Mouse (Mus musculus) heart, postnatal 0 days (tissue): ENCODE measurements at regions not wholly inside any gene's neighbourhood (a gene's known extent, or its start where the extent isn't known, plus 50 kb on each side); places are given as distances from the start of the nearest gene placed in this dataset.

Source experiments
- ATAC-seq: fragments of 200-750 bp; cut with Nextera tagmentation; 2 replicates; pipeline ENCODE4 v1.8.0; 2017; ENCODE audit warnings: low read depth, moderate number of reproducible peaks, moderate library complexity; ENCODE audit not compliant: insufficient read depth
- DNase-seq: peaks from one replicate; pipeline ENCODE4 v3.0.0-alpha.2; 2016; ENCODE audit warnings: low spot score
- H3K27ac ChIP-seq: fragments of 300-500 bp; sonication (generic); 2 replicates; pipeline ENCODE4 v1.5.1; 2014; ENCODE audit warnings: low read depth, mild to moderate bottlenecking
- H3K27me3 ChIP-seq: fragments of 300-500 bp; sonication (generic); 2 replicates; pipeline ENCODE4 v1.6.1; 2014; ENCODE audit warnings: low read length, mixed read lengths; ENCODE audit not compliant: control insufficient read depth, insufficient read depth
- H3K36me3 ChIP-seq: fragments of 300-500 bp; sonication (generic); replicated peaks from 2 replicates; pipeline ENCODE4 v1.6.1; 2014; ENCODE audit warnings: low read length, mixed read lengths; ENCODE audit not compliant: control insufficient read depth, insufficient read depth
- H3K4me1 ChIP-seq: fragments of 300-500 bp; sonication (generic); 2 replicates; pipeline ENCODE4 v1.6.1; 2014; ENCODE audit warnings: antibody characterized with exemption; ENCODE audit not compliant: control insufficient read depth, insufficient read depth
- H3K4me2 ChIP-seq: fragments of 300-500 bp; sonication (generic); 2 replicates; pipeline ENCODE4 v1.6.1; 2014; ENCODE audit warnings: low read depth, mild to moderate bottlenecking, low read length, moderate library complexity
- H3K4me3 ChIP-seq: fragments of 300-500 bp; sonication (generic); 2 replicates; pipeline ENCODE4 v1.5.1; 2014; ENCODE audit warnings: low read depth, low read length
- H3K9ac ChIP-seq: fragments of 300-500 bp; sonication (generic); replicated peaks from 2 replicates; pipeline ENCODE4 v1.6.1; 2014; ENCODE audit warnings: low read depth, low read length, mixed read lengths
- H3K9me3 ChIP-seq: fragments of 300-500 bp; sonication (generic); replicated peaks from 2 replicates; pipeline ENCODE4 v1.6.1; 2016; ENCODE audit warnings: low read length; ENCODE audit not compliant: control insufficient read depth
- CTCF ChIP-seq: IDR thresholded peaks from 2 replicates; pipeline ENCODE4 v1.5.1; 2016; ENCODE audit warnings: antibody characterized with exemption, control low read depth, low read depth
- EP300 ChIP-seq: IDR thresholded peaks from 2 replicates; pipeline ENCODE4 v1.6.1; 2016; ENCODE audit warnings: antibody characterized with exemption, low read depth
- WGBS: fragments of 180-500 bp; shearing (Covaris S2); extraction: QIAGEN DNeasy Blood & Tissue Kit; methylation state at CpG from one replicate; pipeline ENCODE4 v1.1.7; 2014; 5-methylcytosine and 5-hydroxymethylcytosine counted together

GRCm38 (mm10) chr8:10801580-10801979 lies 206.7 kb downstream of the Irs2 start:
- TF ChIP-seq CTCF (no peak), EP300 (no peak)
- DNase-seq (no peak), ATAC-seq (no peak)
- WGBS: 28% methylated on average over 5 of the region's 5 CpGs
- Histone ChIP-seq H3K27me3 (no peaks in the 10 kb centered on the region), H3K4me1 (peaks cover 10% of the 10 kb centered on the region; the same call in 1 of the 2 replicates), H3K9ac (no peak overlapping the region), H3K9me3 (no peaks in the 10 kb centered on the region), H3K36me3 (no peaks in the 10 kb centered on the region), H3K4me2 (no peak overlapping the region), H3K27ac (no peak overlapping the region), H3K4me3 (no peak overlapping the region)

- WGBS: 71% methylated on average over 1 of the region's 1 CpGs
- Histone ChIP-seq H3K27ac (no peak overlapping the region), H3K9me3 (no peaks in the 10 kb centered on the region), H3K4me2 (no peak overlapping the region), H3K36me3 (no peaks in the 10 kb centered on the region), H3K9ac (no peak overlapping the region), H3K4me3 (no peak overlapping the region), H3K27me3 (no peaks in the 10 kb centered on the region), H3K4me1 (peaks cover 10% of the 10 kb centered on the region; the same call in 1 of the 2 replicates)
- ATAC-seq (no peak), DNase-seq (no peak)
- TF ChIP-seq CTCF: no peak
- no peak for TF ChIP-seq EP300
These were observed 209.8 kb downstream of the Irs2 start for GRCm38 (mm10) chr8:10798444-10798843.

- no peak for ATAC-seq
- WGBS: 72% methylated on average over 10 of the region's 10 CpGs
- no peak for TF ChIP-seq CTCF
- no peak for TF ChIP-seq EP300
These were observed 213.7 kb downstream of the Irs2 start for GRCm38 (mm10) chr8:10794367-10795189.

GRCm38 (mm10) chr8:10793670-10794366 lies 214.4 kb downstream of the Irs2 start:
- Histone ChIP-seq H3K4me2 (no peak overlapping the region), H3K9me3 (no peaks in the 10 kb centered on the region), H3K4me3 (no peak overlapping the region), H3K27me3 (no peaks in the 10 kb centered on the region), H3K36me3 (no peaks in the 10 kb centered on the region), H3K9ac (no peak overlapping the region), H3K27ac (no peak overlapping the region), H3K4me1 (no peaks in the 10 kb centered on the region)
- ATAC-seq (no peak), DNase-seq (no peak)
- TF ChIP-seq CTCF (no peak), EP300 (no peak)
- WGBS: 97% methylated on average over 9 of the region's 9 CpGs

More at GRCm38 (mm10) chr8:10794367-10795189, 213.7 kb downstream of the Irs2 start:
- H3K4me1 ChIP-seq: no peaks in the 10 kb centered on the region
- no peak for DNase-seq
- no peaks in the 10 kb centered on the region for H3K27me3 ChIP-seq
- H3K36me3 ChIP-seq: no peaks in the 10 kb centered on the region
- no peak overlapping the region for H3K4me2 ChIP-seq
- no peak overlapping the region for H3K27ac ChIP-seq
- H3K9me3 ChIP-seq: no peaks in the 10 kb centered on the region
- H3K9ac ChIP-seq: no peak overlapping the region
- no peak overlapping the region for H3K4me3 ChIP-seq

DNA sequence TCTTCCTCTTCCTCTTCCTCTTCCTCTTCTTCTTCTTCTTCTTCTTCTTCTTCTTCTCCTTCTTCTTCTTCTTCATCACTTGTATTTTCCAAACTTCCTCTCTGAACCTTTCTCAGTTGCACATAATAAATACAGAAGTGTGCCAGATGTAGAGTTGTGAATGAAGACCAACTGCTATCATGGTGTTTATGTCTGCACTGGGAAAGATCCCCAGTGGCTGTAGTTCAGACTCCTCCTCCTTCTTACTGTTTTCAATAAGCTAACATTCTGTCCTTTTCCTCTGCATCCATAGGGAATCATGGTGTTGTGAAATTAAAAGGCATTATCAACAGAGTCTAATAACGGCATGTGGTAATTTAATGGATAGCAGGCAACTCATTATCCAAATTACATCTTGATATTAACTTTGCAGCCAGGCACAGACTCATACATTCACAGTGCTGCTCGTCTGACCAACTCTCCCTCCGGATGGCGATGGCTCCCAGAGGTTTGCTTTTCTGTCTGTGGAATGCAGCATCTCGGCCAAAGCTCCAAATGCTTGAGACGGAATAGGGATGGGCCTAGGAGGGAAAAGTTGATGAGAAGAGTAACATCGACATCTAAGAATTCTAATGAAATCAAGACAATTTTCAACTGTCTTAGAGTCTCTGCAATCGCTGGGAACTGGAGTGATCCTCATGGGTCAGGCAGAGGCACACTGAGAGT lies 219.6 kb downstream of the Irs2 start:
- no peaks in the 10 kb centered on the region for H3K4me1 ChIP-seq
- H3K27me3 ChIP-seq: no peaks in the 10 kb centered on the region
- H3K36me3 ChIP-seq: no peaks in the 10 kb centered on the region
- no peak overlapping the region for H3K4me3 ChIP-seq
- no peak for DNase-seq
- no peaks in the 10 kb centered on the region for H3K9me3 ChIP-seq
- TF ChIP-seq EP300 (no peak), CTCF (no peak)
- ATAC-seq: no peak
- no peak overlapping the region for H3K4me2 ChIP-seq
- WGBS: 60% methylated on average over 8 of the region's 8 CpGs
- H3K9ac ChIP-seq: no peak overlapping the region
- peak overlapping the region; percentile 35; the same call in 1 of the 2 replicates for H3K27ac ChIP-seq
